8 mouse cellular contexts compared by ENCODE assay signal in genomic region chr19:53038435-53038938, GRCm38 (mm10). TPM values are rescaled to one million over a fixed set of nuclear protein-coding genes. Genes with fewer than 3 reads are reported as not detected.
DNase-seq lines count a peak whose midpoint lies in the region; ATAC-seq and TF ChIP-seq lines count a peak whose summit lies in the region.

No protein-coding gene starts in this region.

- H3K27me3 ChIP-seq in forebrain, embryonic 16.5 days (replicated peaks; ENCODE audit: control insufficient read depth, insufficient read depth, low read length) = no peaks in the 10 kb centered on the region
- no peaks in the 10 kb centered on the region for H3K27me3 ChIP-seq in lung, embryonic 15.5 days

- peak overlapping the region; percentile 94 for H3K9ac ChIP-seq in ES-E14 (ENCODE audit: insufficient read depth, low read depth, low read length, poor library complexity, severe bottlenecking)
- peak overlapping the region; percentile 95 for H3K9ac ChIP-seq in forebrain, embryonic 16.5 days (replicated peaks; ENCODE audit: low read depth, low read length)
- peak overlapping the region; percentile 92 for H3K9ac ChIP-seq in lung, embryonic 15.5 days

- in situ Hi-C loops in ES-E14 (cut with MboI; ENCODE audit: low sequenced_read_pairs in 2 of 2, unreplicated experiment in 2 of 2) = no loop called here

- peak overlapping the region; percentile 64 for H3K4me2 ChIP-seq in forebrain, embryonic 16.5 days (ENCODE audit: low read length)
- H3K4me2 ChIP-seq in lung, embryonic 15.5 days = peak overlapping the region; percentile 62

- WGBS in forebrain, embryonic 16.5 days = under 1% methylated on average over 39 of the region's 39 CpGs
- 0% methylated on average over 39 of the region's 39 CpGs for WGBS in lung, embryonic 15.5 days

- 0 out of 2 replicates have a peak, but pooled peaks cover 3% of the 10 kb centered on the region for H3K36me3 ChIP-seq in ES-E14 (ENCODE audit: control insufficient read depth, insufficient read depth, low read length, poor library complexity, severe bottlenecking)
- no peaks in the 10 kb centered on the region for H3K36me3 ChIP-seq in forebrain, embryonic 16.5 days (ENCODE audit: control insufficient read depth, insufficient read depth)
- no peaks in the 10 kb centered on the region for H3K36me3 ChIP-seq in lung, embryonic 15.5 days

- peak overlapping the region; percentile 89 to 96 for H3K4me3 ChIP-seq in ES-E14 (ENCODE audit: insufficient read depth in 1 of 2, low read depth in 1 of 2, low read length in 2 of 2, poor library complexity in 1 of 2, severe bottlenecking in 1 of 2)
- H3K4me3 ChIP-seq in forebrain, embryonic 16.5 days (replicated peaks; ENCODE audit: low read length) = peak overlapping the region; percentile 93
- peak overlapping the region; percentile 93 for H3K4me3 ChIP-seq in lung, embryonic 15.5 days

- H3K9me3 ChIP-seq in ES-E14 (ENCODE audit: control insufficient read depth, insufficient read depth, low read depth, low read length) = no peaks in the 10 kb centered on the region
- H3K9me3 ChIP-seq in forebrain, embryonic 16.5 days (ENCODE audit: control insufficient read depth, low read length) = no peaks in the 10 kb centered on the region
- no peaks in the 10 kb centered on the region for H3K9me3 ChIP-seq in lung, embryonic 15.5 days

- peak; percentile 96 for DNase-seq in ES-E14 (ENCODE audit: low read depth, low spot score)
- peak; percentile 98 for DNase-seq in cerebellum, adult 11-12 months
- DNase-seq in heart, postnatal 4 days = peak; percentile 100
- DNase-seq in layer of hippocampus, adult 8-10 months (ENCODE audit: low spot score in 2 of 2) = peak; percentile 97 to 98
- peak; percentile 98 for DNase-seq in ovary, adult 18-20 months (ENCODE audit: low spot score)
- DNase-seq in thymus, postnatal 0 days (ENCODE audit: low spot score) = peak; percentile 87

- H3K27ac ChIP-seq in ES-E14 (ENCODE audit: insufficient read depth, low read depth, low read length, poor library complexity, severe bottlenecking) = peak overlapping the region; percentile 15; the same call in 1 of the 2 replicates
- peak overlapping the region; percentile 83 for H3K27ac ChIP-seq in forebrain, embryonic 16.5 days (ENCODE audit: low read length)
- H3K27ac ChIP-seq in lung, embryonic 15.5 days = peak overlapping the region; percentile 91

- peaks cover 6 to 27% of the 10 kb centered on the region in 2 experiments; a peak in 2 of 4 replicates for H3K4me1 ChIP-seq in ES-E14 (ENCODE audit: control insufficient read depth in 2 of 2, insufficient read depth in 2 of 2, low read length in 2 of 2, poor library complexity in 1 of 2)
- peaks cover 10% of the 10 kb centered on the region for H3K4me1 ChIP-seq in forebrain, embryonic 16.5 days (replicated peaks; ENCODE audit: control insufficient read depth, insufficient read depth, low read length)
- H3K4me1 ChIP-seq in lung, embryonic 15.5 days = peaks cover 35% of the 10 kb centered on the region

- peak; percentile 98 for ATAC-seq in forebrain, embryonic 16.5 days
- ATAC-seq in lung, embryonic 15.5 days (ENCODE audit: borderline replicate concordance, extremely low read depth, low FRiP score, low TSS enrichment) = peak; percentile 98

TF ChIP-seq in ES-E14, 5 proteins besides CTCF, POLR2A, EP300 and RAD21:
- TF ChIP-seq CHD2 (IDR thresholded peaks at IDR 0.05; ENCODE audit: low read depth, low read length) = no peak
- no peak for TF ChIP-seq MAFK (IDR thresholded peaks at IDR 0.05; ENCODE audit: insufficient read depth, low read depth, low read length)
- TF ChIP-seq ZNF384 (IDR thresholded peaks at IDR 0.05; ENCODE audit: low read depth, low read length) = no peak
- TF ChIP-seq HCFC1 (IDR thresholded peaks at IDR 0.05; ENCODE audit: borderline replicate concordance, insufficient read depth, low read length) = no peak
- TF ChIP-seq ZC3H11A (IDR thresholded peaks at IDR 0.05; ENCODE audit: borderline replicate concordance, low read depth, low read length) = no peak
TF ChIP-seq in ES-E14: peak in this region for 0.

RNA-seq across cellular contexts. Expression of gene Xpnpep1, which starts 1.5 kb away (rescaled TPM):
- total RNA-seq in ES-E14 (2012; rRNA removed) = 190 and 210 TPM in 2 replicates
- 132 and 140 TPM in 2 replicates for polyA plus RNA-seq in forebrain, embryonic 16.5 days (2015; fragmentation: Nextera tagmentation; extraction: Ambion mirVana)
- total RNA-seq in heart, postnatal 4 days (2021) = 100 to 1,000 TPM; 156 to 158 TPM
- 10 to 100 TPM; 72.1 to 84.8 (median 73.6) TPM for total RNA-seq in layer of hippocampus, adult 8-10 months (2022)
- polyA plus RNA-seq in lung, embryonic 15.5 days (2015; fragmentation: Nextera tagmentation; extraction: Ambion mirVana) = 167 and 169 TPM in 2 replicates
- 79.6 and 81.6 TPM in 2 replicates for polyA plus RNA-seq in thymus, postnatal 0 days (2015; fragmentation: Nextera tagmentation; extraction: Ambion mirVana)

Comparison
In these comparisons a context has a peak if more than half of its experiments do, and no peak if none do; other contexts are left out.
1. Peak in every context shown above with its lines: DNase-seq, ATAC-seq, H3K4me3 ChIP-seq and H3K27ac ChIP-seq.
2. H3K27ac ChIP-seq: peak in every context shown above with its lines; median percentile 91 in lung, embryonic 15.5 days; 83 in forebrain, embryonic 16.5 days; 15 in ES-E14.